Mouse (Mus musculus) embryonic stem cell, embryonic (primary cell): ENCODE measurements around the gene Exoc7.

Experiments
- CTCF ChIA-PET, 4 experiments: fragments of 300-600 bp in 2 of 4; fragments of 350-600 bp in 2 of 4; sonication (Branson Sonifier 250); formaldehyde crosslinking; loops; one replicate each; lab custom pipeline; 2022; ENCODE audit warnings: inconsistent platforms in 2 of 4; lab: Charles Lee
- POLR2A ChIA-PET, 4 experiments: fragments of 300-600 bp in 2 of 4; fragments of 350-600 bp in 2 of 4; sonication (Branson Sonifier 250); formaldehyde crosslinking; loops; one replicate each; lab custom pipeline; 2022; ENCODE audit warnings: antibody characterized with exemption in 4 of 4, inconsistent platforms in 1 of 4; lab: Charles Lee

The Exoc7 gene

GRCm38 (mm10) chr11:116307019-116307725, at the start of gene Exoc7:
Gene Exoc7, minus strand, starts transcription at chr11:116307233.
- CTCF ChIA-PET, result interaction anchor here (0.6 to 3.2 kb wide), 25 partner anchors 11 to 322 kb away, joined by 3 to 27 read pairs (median 5); partner anchors contain the start of genes Foxj1 (in 1 of the 4), Galr2 (in 1 of the 4) and Mrpl38 (in 1 of the 4)
- POLR2A ChIA-PET, result interaction anchor here (0.5 to 3.5 kb wide), 47 partner anchors 9 to 541 kb away, joined by 3 to 15 read pairs (median 4); partner anchors contain the start of genes Mrpl38 (in 3 of the 4), Acox1 (in 1 of the 4), Fbf1 (in 1 of the 4) and Foxj1 (in 1 of the 4)

- ChIA-PET POLR2A (interaction anchor here in 2 of 4 experiments (0.5 to 1.1 kb wide), 5 partner anchors 13 to 185 kb away, joined by 3 read pairs; no protein-coding TSS in a partner anchor), CTCF (interaction anchor here in 3 of 4 experiments (0.6 to 1.8 kb wide), 6 partner anchors 19 to 135 kb away, joined by 3 to 6 read pairs (median 4); partner anchors contain the start of gene Foxj1 (in 1 of the 3))
Observed at GRCm38 (mm10) chr11:116354521-116354920, 47.5 kb upstream of the Exoc7 start.

GRCm38 (mm10) chr11:116353535-116353934, 46.5 kb upstream of the Exoc7 start:
- POLR2A ChIA-PET, result no interaction called here
- CTCF ChIA-PET, result interaction anchor here in 2 of 4 experiments (0.6 to 1.8 kb wide), 3 partner anchors 34 to 238 kb away, joined by 4 to 6 read pairs (median 4); no protein-coding TSS in a partner anchor

- ChIA-PET CTCF (interaction anchor here (0.7 to 1.8 kb wide), 13 partner anchors 8 to 273 kb away, joined by 3 to 6 read pairs (median 4); partner anchors contain the start of gene Foxj1 (in 1 of the 4)), POLR2A (interaction anchor here in 1 of 4 experiments (1.0 kb wide), 1 partner anchor 35 kb away, joined by 4 read pairs; no protein-coding TSS in a partner anchor)
Observed at GRCm38 (mm10) chr11:116351294-116351693, 44.3 kb upstream of the Exoc7 start.

GRCm38 (mm10) chr11:116347955-116348354, 40.9 kb upstream of the Exoc7 start:
- CTCF ChIA-PET, result interaction anchor here (0.8 to 1.3 kb wide), 4 partner anchors 13 to 29 kb away, joined by 3 to 4 read pairs (median 4); partner anchors contain the start of gene Foxj1 (in 2 of the 4)

GRCm38 (mm10) chr11:116347012-116347411, 40.0 kb upstream of the Exoc7 start:
- ChIA-PET POLR2A (interaction anchor here in 2 of 4 experiments (1.3 to 1.8 kb wide), 2 partner anchors 9 to 124 kb away, joined by 3 to 5 read pairs; no protein-coding TSS in a partner anchor), CTCF (interaction anchor here in 1 of 4 experiments (0.6 to 1.3 kb wide), 2 partner anchors 12 to 74 kb away, joined by 3 to 5 read pairs; partner anchors contain the start of gene Foxj1)

More at GRCm38 (mm10) chr11:116347955-116348354, 40.9 kb upstream of the Exoc7 start:
- POLR2A ChIA-PET, result interaction anchor here in 2 of 4 experiments (1.3 to 1.9 kb wide), 5 partner anchors 10 to 125 kb away, joined by 3 to 5 read pairs (median 3); no protein-coding TSS in a partner anchor

GRCm38 (mm10) chr11:116342069-116342791, 35.2 kb upstream of the Exoc7 start:
- CTCF ChIA-PET, result interaction anchor here in 2 of 4 experiments (0.9 to 2.1 kb wide), 3 partner anchors 23 to 122 kb away, joined by 3 to 7 read pairs (median 3); no protein-coding TSS in a partner anchor
- POLR2A ChIA-PET, result interaction anchor here in 3 of 4 experiments (0.8 to 1.7 kb wide), 5 partner anchors 10 to 104 kb away, joined by 3 to 5 read pairs (median 3); no protein-coding TSS in a partner anchor

- CTCF ChIA-PET, result interaction anchor here in 1 of 4 experiments (0.9 to 1.3 kb wide), 3 partner anchors 19 to 681 kb away, joined by 3 to 5 read pairs (median 4); no protein-coding TSS in a partner anchor
- POLR2A ChIA-PET, result interaction anchor here (0.6 to 1.3 kb wide), 7 partner anchors 10 to 162 kb away, joined by 3 to 5 read pairs (median 4); no protein-coding TSS in a partner anchor
Observed at GRCm38 (mm10) chr11:116337531-116337930, 30.5 kb upstream of the Exoc7 start.

- POLR2A ChIA-PET, result interaction anchor here in 3 of 4 experiments (0.6 to 1.3 kb wide), 6 partner anchors 10 to 162 kb away, joined by 3 to 5 read pairs (median 4); no protein-coding TSS in a partner anchor
Observed at GRCm38 (mm10) chr11:116337000-116337399, 30.0 kb upstream of the Exoc7 start.

GRCm38 (mm10) chr11:116336393-116336792, 29.4 kb upstream of the Exoc7 start:
- ChIA-PET CTCF (interaction anchor here in 3 of 4 experiments (0.6 to 1.9 kb wide), 10 partner anchors 11 to 361 kb away, joined by 3 to 14 read pairs (median 5); partner anchors contain the start of genes Exoc7 (in 1 of the 3) and Mrpl38 (in 1 of the 3)), POLR2A (interaction anchor here in 3 of 4 experiments (0.6 to 1.7 kb wide), 6 partner anchors 18 to 99 kb away, joined by 3 to 12 read pairs (median 3); no protein-coding TSS in a partner anchor)

More at GRCm38 (mm10) chr11:116337000-116337399, 30.0 kb upstream of the Exoc7 start:
- CTCF ChIA-PET, result interaction anchor here in 1 of 4 experiments (0.9 to 1.3 kb wide), 3 partner anchors 18 to 681 kb away, joined by 3 to 5 read pairs (median 4); no protein-coding TSS in a partner anchor

GRCm38 (mm10) chr11:116335244-116336036, 28.4 kb upstream of the Exoc7 start, which contains the start of gene Foxj1:
Gene Foxj1, minus strand, starts transcription at chr11:116335399.
- ChIA-PET CTCF (interaction anchor here (0.6 to 1.9 kb wide), 32 partner anchors 9 to 362 kb away, joined by 3 to 14 read pairs (median 3); partner anchors contain the start of genes Mrpl38 (in 2 of the 4) and Exoc7 (in 1 of the 4)), POLR2A (interaction anchor here in 3 of 4 experiments (0.5 to 1.7 kb wide), 22 partner anchors 9 to 311 kb away, joined by 3 to 12 read pairs (median 3); partner anchors contain the start of genes Exoc7 (in 1 of the 3), Fbf1 (in 1 of the 3) and Qrich2 (in 1 of the 3))

GRCm38 (mm10) chr11:116334417-116334782, 27.4 kb upstream of the Exoc7 start:
- ChIA-PET CTCF (interaction anchor here in 1 of 4 experiments (1.1 kb wide), 1 partner anchor 112 kb away, joined by 3 read pairs; no protein-coding TSS in a partner anchor), POLR2A (interaction anchor here in 1 of 4 experiments (1.1 to 1.6 kb wide), 2 partner anchors 20 to 102 kb away, joined by 3 read pairs; no protein-coding TSS in a partner anchor)

- POLR2A ChIA-PET, result interaction anchor here in 2 of 4 experiments (1.0 to 1.6 kb wide), 2 partner anchors 18 to 19 kb away, joined by 3 read pairs; no protein-coding TSS in a partner anchor
- CTCF ChIA-PET, result interaction anchor here in 1 of 4 experiments (1.4 kb wide), 1 partner anchor 13 kb away, joined by 3 read pairs; no protein-coding TSS in a partner anchor
Observed at GRCm38 (mm10) chr11:116333526-116334416, 26.7 kb upstream of the Exoc7 start.

- CTCF ChIA-PET, result interaction anchor here in 1 of 4 experiments (1.4 to 2.3 kb wide), 2 partner anchors 12 to 14 kb away, joined by 3 to 8 read pairs; no protein-coding TSS in a partner anchor
- POLR2A ChIA-PET, result interaction anchor here in 2 of 4 experiments (1.0 kb wide), 2 partner anchors 11 to 17 kb away, joined by 3 read pairs; no protein-coding TSS in a partner anchor
Observed at GRCm38 (mm10) chr11:116332983-116333270, 25.9 kb upstream of the Exoc7 start.
